Comparison of ENCODE assay signal across 9 mouse cellular contexts in genomic region chr4:119460728-119461141, GRCm38 (mm10). TPM values are rescaled to one million over a fixed set of nuclear protein-coding genes. Genes with fewer than 3 reads are reported as not detected.
DNase-seq lines count a peak whose midpoint lies in the region; ATAC-seq lines count a peak whose summit lies in the region.
"Had no signal": no experiment of that assay in that cellular context is flagged by ENCODE, and none has a peak within 500 bp of the region (broad histone marks: within the 10 kb centered on the region; RNA-seq: fewer than 3 reads in every experiment).

No protein-coding gene starts in this region.

- ATAC-seq in hindbrain, embryonic 16.5 days = peak; percentile 74
- peak; percentile 79 for ATAC-seq in neural tube, embryonic 13.5 days (ENCODE audit: low read depth)

- peak overlapping the region; percentile 35 for H3K4me2 ChIP-seq in hindbrain, embryonic 16.5 days (ENCODE audit: low read length)
- H3K4me2 ChIP-seq in neural tube, embryonic 13.5 days = peak overlapping the region; percentile 29; the same call in 1 of the 2 replicates
- H3K4me2 ChIP-seq: liver, embryonic 15.5 days had no signal

- intact Hi-C loops in left cerebral cortex, postnatal 10 days (cut with DNase I) = loop anchor here (5.0 kb wide), 1 partner anchor 38 kb away; the partner anchor contains the start of genes Ppcs and Zmynd12

- no peaks in the 10 kb centered on the region for H3K9me3 ChIP-seq in hindbrain, embryonic 16.5 days (ENCODE audit: control insufficient read depth, low read length)
- H3K9me3 ChIP-seq in neural tube, embryonic 13.5 days = no peaks in the 10 kb centered on the region
- H3K9me3 ChIP-seq: liver, embryonic 15.5 days had no signal

- H3K27ac ChIP-seq in hindbrain, embryonic 16.5 days (ENCODE audit: low read depth, low read length) = peak overlapping the region; percentile 80
- H3K27ac ChIP-seq in neural tube, embryonic 13.5 days (replicated peaks) = peak overlapping the region; percentile 91
- H3K27ac ChIP-seq: liver, embryonic 15.5 days had no signal

- peaks cover 29% of the 10 kb centered on the region for H3K4me1 ChIP-seq in hindbrain, embryonic 16.5 days (ENCODE audit: control insufficient read depth, insufficient read depth, low read depth, low read length)
- peaks cover 46% of the 10 kb centered on the region for H3K4me1 ChIP-seq in neural tube, embryonic 13.5 days (replicated peaks)
- H3K4me1 ChIP-seq: liver, embryonic 15.5 days had no signal

- no peaks in the 10 kb centered on the region for H3K36me3 ChIP-seq in hindbrain, embryonic 16.5 days (ENCODE audit: control insufficient read depth, insufficient read depth, low read length)
- H3K36me3 ChIP-seq in neural tube, embryonic 13.5 days = no peaks in the 10 kb centered on the region
- H3K36me3 ChIP-seq: liver, embryonic 15.5 days had no signal

- no peak overlapping the region for H3K4me3 ChIP-seq in hindbrain, embryonic 16.5 days (ENCODE audit: low read length)
- H3K4me3 ChIP-seq in neural tube, embryonic 13.5 days = no peak overlapping the region
- H3K4me3 ChIP-seq: liver, embryonic 15.5 days had no signal

- H3K9ac ChIP-seq in hindbrain, embryonic 16.5 days (ENCODE audit: low read depth, low read length) = no peak overlapping the region; the same call in 1 of the 2 replicates
- no peak overlapping the region; the same call in 1 of the 2 replicates for H3K9ac ChIP-seq in neural tube, embryonic 13.5 days
- H3K9ac ChIP-seq: liver, embryonic 15.5 days had no signal

- 9% methylated on average over 8 of the region's 8 CpGs for WGBS in hindbrain, embryonic 16.5 days
- 13% methylated on average over 8 of the region's 8 CpGs for WGBS in neural tube, embryonic 13.5 days

- no peaks in the 10 kb centered on the region for H3K27me3 ChIP-seq in hindbrain, embryonic 16.5 days (replicated peaks; ENCODE audit: control insufficient read depth, insufficient read depth, low read length)
- H3K27me3 ChIP-seq in neural tube, embryonic 13.5 days = no peaks in the 10 kb centered on the region
- H3K27me3 ChIP-seq: liver, embryonic 15.5 days had no signal

- peak; percentile 72 for DNase-seq in adipocyte (ENCODE audit: low spot score)
- DNase-seq in cerebellum, postnatal 10 days = peak; percentile 89 to 90
- peak; percentile 26 for DNase-seq in gastrocnemius, adult 18-20 months (ENCODE audit: low spot score)
- peak; percentile 78 to 89 for DNase-seq in left cerebral cortex, postnatal 10 days (ENCODE audit: extremely low spot score in 1 of 2, low spot score in 2 of 2)
- no peak for DNase-seq in urinary bladder, adult 2 months (ENCODE audit: low spot score)
- DNase-seq in natural killer cell, adult 2 months (ENCODE audit: low spot score in 2 of 2) = no peak

RNA-seq across cellular contexts. Expression of gene Rimkla, which starts 31.7 kb away (rescaled TPM):
- not detected for total RNA-seq in gastrocnemius, adult 18-20 months (2021)
- polyA plus RNA-seq in hindbrain, embryonic 16.5 days (2015; fragmentation: Nextera tagmentation; extraction: Ambion mirVana) = 28.2 and 30.3 TPM in 2 replicates
- total RNA-seq in left cerebral cortex, postnatal 10 days (2021) = 10 to 100 TPM; 20.8 to 21.8 TPM
- polyA plus RNA-seq in neural tube, embryonic 13.5 days (2015; fragmentation: Nextera tagmentation; extraction: Ambion mirVana) = 26.3 and 28.7 TPM in 2 replicates
- 0.21 and 0.29 TPM in 2 replicates for polyA plus RNA-seq in urinary bladder, adult 2 months (2012; rRNA removed)
- polyA plus RNA-seq: liver, embryonic 15.5 days had no signal

RNA-seq across cellular contexts. Expression of gene Zmynd12, which starts 38.1 kb away (rescaled TPM):
- not detected for total RNA-seq in gastrocnemius, adult 18-20 months (2021)
- polyA plus RNA-seq in hindbrain, embryonic 16.5 days (2015; fragmentation: Nextera tagmentation; extraction: Ambion mirVana) = 0.63 and 0.89 TPM in 2 replicates
- not detected for total RNA-seq in left cerebral cortex, postnatal 10 days (2021)
- polyA plus RNA-seq in neural tube, embryonic 13.5 days (2015; fragmentation: Nextera tagmentation; extraction: Ambion mirVana) = 0.50 TPM in 1 of 2 replicates, not detected in the other
- 1.3 and 1.9 TPM in 2 replicates for polyA plus RNA-seq in urinary bladder, adult 2 months (2012; rRNA removed)

RNA-seq across cellular contexts. Expression of gene Ppcs, which starts 38.5 kb away (rescaled TPM):
- 1 to 10 TPM; 4.8 to 5.6 TPM for total RNA-seq in gastrocnemius, adult 18-20 months (2021)
- polyA plus RNA-seq in hindbrain, embryonic 16.5 days (2015; fragmentation: Nextera tagmentation; extraction: Ambion mirVana) = 22.2 and 27.3 TPM in 2 replicates
- 1 to 10 TPM; 5.5 to 7.2 TPM for total RNA-seq in left cerebral cortex, postnatal 10 days (2021)
- polyA plus RNA-seq in neural tube, embryonic 13.5 days (2015; fragmentation: Nextera tagmentation; extraction: Ambion mirVana) = 21.9 and 23.3 TPM in 2 replicates
- 29.4 and 31.5 TPM in 2 replicates for polyA plus RNA-seq in urinary bladder, adult 2 months (2012; rRNA removed)

RNA-seq across cellular contexts. Expression of gene Ccdc30, which starts 45.4 kb away (rescaled TPM):
- total RNA-seq in gastrocnemius, adult 18-20 months (2021) = not detected
- 18.8 and 20.0 TPM in 2 replicates for polyA plus RNA-seq in hindbrain, embryonic 16.5 days (2015; fragmentation: Nextera tagmentation; extraction: Ambion mirVana)
- 10 to 100 TPM; 18.1 to 20.1 TPM for total RNA-seq in left cerebral cortex, postnatal 10 days (2021)
- polyA plus RNA-seq in neural tube, embryonic 13.5 days (2015; fragmentation: Nextera tagmentation; extraction: Ambion mirVana) = 17.3 and 17.9 TPM in 2 replicates
- polyA plus RNA-seq in urinary bladder, adult 2 months (2012; rRNA removed) = 0.98 and 1.7 TPM in 2 replicates

Comparison
In these comparisons a context has a peak if more than half of its experiments do, and no peak if none do; other contexts are left out.
1. DNase-seq: peak in adipocyte (single experiment), cerebellum, postnatal 10 days (2 of 2), gastrocnemius, adult 18-20 months (single experiment) and left cerebral cortex, postnatal 10 days (2 of 2); none in urinary bladder, adult 2 months (single experiment) and natural killer cell, adult 2 months (0 of 2).
2. RNA of gene Rimkla, which starts 31.7 kb away (polyA plus RNA-seq): 26.3 to 28.7 TPM in neural tube, embryonic 13.5 days and 28.2 to 30.3 TPM in hindbrain, embryonic 16.5 days; 0.21 to 0.29 TPM in urinary bladder, adult 2 months; every median in the first group is over 10 times any median in the second.